Mouse (Mus musculus): ENCODE measurements at regions not wholly inside any gene's neighbourhood (a gene's known extent, or its start where the extent isn't known, plus 50 kb on each side); places are given as distances from the start of the nearest gene placed in this dataset.

GRCm38 (mm10) chr17:51620528-51620927, 212.6 kb downstream of the Satb1 start:
- TF ChIP-seq CTCF (IDR thresholded peaks at IDR 0.05; ENCODE audit: low read depth) (no peak), EP300 (IDR thresholded peaks at IDR 0.05; ENCODE audit: low read depth) (no peak)

All from liver, postnatal 0 days (tissue).